Mouse (Mus musculus): ENCODE measurements around the gene Prep.

DNA sequence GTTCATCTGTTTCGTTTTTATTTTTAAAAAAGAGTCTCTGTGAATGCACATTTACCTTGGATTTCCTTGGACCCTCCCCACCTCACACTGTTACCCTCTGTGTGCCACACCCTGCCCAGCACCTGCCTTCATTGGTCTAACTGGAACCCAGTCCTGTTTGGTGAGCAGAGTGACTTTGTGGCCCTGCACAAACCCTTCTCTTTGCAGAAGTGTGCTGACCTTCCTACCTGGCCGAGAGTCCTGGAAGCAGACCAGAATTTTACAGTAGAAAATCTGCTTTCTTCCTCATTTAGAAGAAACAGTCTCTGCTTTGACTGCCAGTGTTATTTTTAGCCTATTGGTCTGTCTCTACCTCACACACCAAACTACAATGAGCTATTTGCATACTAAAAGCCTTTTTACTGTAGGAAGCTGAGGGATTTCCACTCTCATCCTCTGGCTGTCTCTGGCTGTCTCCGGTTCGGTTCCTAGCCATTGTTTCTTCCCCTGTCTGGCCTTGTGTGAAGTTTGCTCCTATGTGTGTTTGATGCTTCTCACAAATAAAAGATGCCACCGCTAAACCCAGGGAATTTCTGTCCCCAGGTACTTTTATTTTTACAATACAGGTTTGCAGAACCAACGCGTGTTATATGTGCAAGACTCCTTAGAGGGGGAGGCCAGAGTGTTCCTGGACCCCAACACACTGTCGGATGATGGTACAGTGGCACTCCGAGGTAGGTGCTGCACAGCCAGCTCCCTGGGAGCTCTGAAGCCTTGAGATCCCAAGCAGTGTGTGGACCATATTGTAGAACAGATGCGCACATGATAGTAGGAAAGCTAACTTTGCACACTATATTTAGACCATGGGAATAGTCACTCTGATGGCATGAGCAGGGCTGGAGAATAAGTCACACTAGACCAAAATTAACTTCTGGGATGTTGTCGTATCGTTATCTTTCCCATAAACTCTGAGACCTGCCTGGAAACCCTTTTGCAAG is 25.4 kb downstream of the Prep start:
- TF ChIP-seq CTCF (conservative IDR thresholded peaks at IDR 0.05; ENCODE audit: insufficient read depth, insufficient read length, low read depth, low read length) (no peak), POLR2A (IDR thresholded peaks at IDR 0.05; ENCODE audit: low read depth, low read length) (no peak)
